Mouse (Mus musculus) ES-Bruce4 (cell line): Measurements from ENCODE around the gene Raly.
"Not testable (repeated sequence)": the region's sequence is repeated elsewhere in the genome, so short reads cannot be mapped to it uniquely, and the experiment has no call there.

Source experiments
- CTCF ChIP-seq: IDR thresholded peaks from one replicate; pipeline ENCODE4 v1.8.1; 2011; ENCODE audit warnings: low read depth, low read length
- EP300 ChIP-seq: IDR thresholded peaks from 2 replicates; pipeline ENCODE4 v1.6.1; 2011; ENCODE audit warnings: low read depth, low read length; ENCODE audit not compliant: insufficient read depth
- POLR2A ChIP-seq: IDR thresholded peaks from one replicate; pipeline ENCODE4 v1.8.1; 2011; ENCODE audit warnings: low read length; ENCODE audit not compliant: insufficient read depth

GRCm38 (mm10) chr2:154908223-154908622 lies 117.3 kb downstream of the Raly start:
- TF ChIP-seq CTCF: peak; percentile 52
- TF ChIP-seq POLR2A, EP300: not testable (repeated sequence)
